Mouse (Mus musculus): ENCODE results near the gene Prkaca.
"Not testable (repeated sequence)": the region's sequence is repeated elsewhere in the genome, so short reads cannot be mapped to it uniquely, and the experiment has no call there.

Prkaca gene

DNA sequence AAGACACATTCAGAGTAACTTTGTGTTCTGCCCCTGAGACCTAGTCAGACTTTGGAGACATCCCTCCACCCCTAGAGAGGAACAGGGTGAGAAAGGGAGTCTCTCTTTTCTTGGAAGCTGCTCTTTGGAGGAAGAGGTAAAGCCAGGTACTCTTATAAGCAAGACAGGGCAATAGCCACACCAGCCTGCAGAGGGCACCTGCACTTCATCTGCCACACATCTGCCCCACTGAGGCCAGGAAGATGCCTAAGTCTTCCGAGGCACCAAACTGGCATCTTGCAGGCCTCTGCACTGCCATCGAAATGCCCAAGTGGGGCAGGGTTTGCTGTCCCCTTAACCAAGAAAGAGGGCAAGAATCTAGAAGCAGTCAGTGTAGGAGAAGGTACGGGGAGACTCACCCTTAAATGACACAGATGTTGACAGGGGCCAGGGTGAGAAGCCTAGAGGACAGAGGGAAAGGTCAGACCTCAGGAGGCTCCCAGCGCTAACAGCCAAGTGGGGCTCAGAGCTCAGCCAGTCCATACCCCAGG, 3.4 kb downstream of the Prkaca start:
- DNase-seq (ENCODE audit: low spot score in 2 of 2): no peak

DNA sequence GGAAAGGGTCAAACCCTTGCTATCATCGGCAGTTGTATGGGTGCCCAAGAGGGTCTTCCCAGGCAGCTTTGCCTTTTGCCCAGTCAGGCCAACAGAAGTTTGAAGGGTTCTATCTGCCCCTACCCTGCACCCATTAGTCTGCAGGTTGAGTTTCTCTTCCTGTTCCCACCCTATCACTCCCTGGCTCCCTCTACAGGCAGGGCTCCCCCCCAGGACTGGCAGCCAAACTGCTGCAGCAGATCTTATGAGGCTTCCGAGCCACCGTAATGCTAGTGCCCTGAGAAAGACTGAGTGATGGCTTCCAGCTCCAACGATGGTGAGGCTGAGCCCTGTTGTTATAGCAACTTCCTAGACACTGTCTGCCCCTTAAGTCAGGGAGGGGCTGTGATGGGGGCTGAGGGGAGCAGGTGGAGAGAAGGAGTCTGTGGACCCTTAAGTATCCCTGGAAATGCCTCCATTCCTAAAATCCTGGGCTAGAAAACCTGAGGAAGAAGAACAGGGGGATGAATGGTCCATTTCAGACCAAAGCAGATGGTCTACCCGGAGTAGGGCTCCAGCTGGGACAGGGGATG, 4.1 kb downstream of the Prkaca start:
- DNase-seq (ENCODE audit: low spot score in 2 of 2): no peak

DNA sequence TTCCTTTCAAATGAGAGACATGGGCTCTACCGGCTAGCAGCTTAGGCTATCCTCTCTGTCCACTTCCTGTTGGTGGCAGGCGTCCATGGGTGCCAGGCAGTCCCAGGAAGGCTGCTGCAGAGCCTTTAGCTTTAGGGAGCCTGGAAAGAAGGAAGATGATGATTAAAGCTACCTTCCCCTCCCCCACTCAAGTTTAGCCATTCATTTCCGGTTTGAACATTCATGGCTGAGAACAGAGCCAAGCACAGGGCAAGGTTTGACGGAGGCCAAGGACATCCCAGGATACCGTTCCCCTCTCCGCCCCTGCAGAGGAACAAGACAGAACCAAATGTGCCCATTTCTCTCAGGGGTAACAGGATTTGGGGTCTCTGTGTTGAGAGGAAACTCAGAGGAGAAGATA, 4.9 kb downstream of the Prkaca start:
- no peak for DNase-seq (ENCODE audit: low spot score in 2 of 2)

DNA sequence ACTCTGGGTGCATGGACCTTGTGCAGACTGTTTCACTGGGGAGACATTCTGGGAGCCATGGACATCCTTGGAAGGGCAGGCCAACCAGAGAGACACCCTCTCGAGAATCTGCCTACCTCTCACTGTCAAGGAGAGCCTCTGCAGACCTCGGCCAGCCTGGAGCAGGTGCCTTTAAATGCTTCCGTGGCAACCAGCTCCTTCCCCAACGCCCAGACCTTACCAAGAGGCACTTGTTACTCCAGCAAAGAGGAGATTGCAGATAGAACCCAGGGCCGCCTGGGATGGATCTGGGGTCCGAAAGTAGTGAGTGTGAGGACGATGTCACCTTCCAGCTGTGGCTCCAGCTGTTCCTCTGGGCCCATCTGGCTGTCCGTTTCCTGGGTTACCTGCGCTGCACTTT, 5.4 kb downstream of the Prkaca start:
- DNase-seq (ENCODE audit: low spot score in 2 of 2): no peak

DNA sequence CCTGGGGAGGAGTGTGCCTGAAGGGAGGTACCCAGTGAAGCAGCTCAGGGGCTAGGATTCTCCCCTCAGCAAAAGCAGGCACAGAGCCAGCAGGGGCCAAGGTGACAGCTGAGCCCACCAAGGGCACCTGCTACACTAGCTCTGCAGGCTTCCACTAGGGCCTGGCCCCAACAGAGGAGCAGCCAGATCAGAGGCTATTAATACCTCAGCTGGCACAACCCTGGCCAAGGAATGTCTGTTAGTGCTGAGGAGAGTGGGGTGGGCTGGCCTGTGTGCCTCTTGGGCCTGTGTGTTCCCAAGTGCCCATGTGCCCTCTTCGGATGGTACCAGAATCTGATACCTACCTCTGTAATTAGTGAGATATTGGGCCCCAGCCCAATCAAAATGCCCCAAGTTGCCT, 7.5 kb downstream of the Prkaca start:
- no peak for DNase-seq (ENCODE audit: low spot score in 2 of 2)

DNA sequence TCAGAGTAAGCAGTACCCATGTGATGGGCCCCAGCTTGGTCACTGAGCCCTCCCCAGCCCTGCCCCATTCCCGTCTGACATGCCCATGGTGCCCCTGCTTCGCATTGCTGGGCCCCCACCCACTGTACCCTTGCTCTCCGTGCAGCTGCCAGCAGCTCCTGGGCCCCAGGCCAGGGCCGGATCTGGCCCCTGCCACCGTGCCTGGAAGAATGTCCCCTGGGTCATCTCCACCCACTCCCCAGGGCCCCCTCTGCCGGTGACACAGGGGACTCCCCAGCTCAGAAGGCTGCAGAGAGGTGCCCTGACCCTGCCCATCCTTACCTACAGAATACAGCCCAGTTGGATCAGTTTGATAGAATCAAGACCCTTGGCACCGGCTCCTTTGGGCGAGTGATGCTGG, 8.1 kb downstream of the Prkaca start:
- DNase-seq (ENCODE audit: low spot score in 2 of 2): no peak

DNA sequence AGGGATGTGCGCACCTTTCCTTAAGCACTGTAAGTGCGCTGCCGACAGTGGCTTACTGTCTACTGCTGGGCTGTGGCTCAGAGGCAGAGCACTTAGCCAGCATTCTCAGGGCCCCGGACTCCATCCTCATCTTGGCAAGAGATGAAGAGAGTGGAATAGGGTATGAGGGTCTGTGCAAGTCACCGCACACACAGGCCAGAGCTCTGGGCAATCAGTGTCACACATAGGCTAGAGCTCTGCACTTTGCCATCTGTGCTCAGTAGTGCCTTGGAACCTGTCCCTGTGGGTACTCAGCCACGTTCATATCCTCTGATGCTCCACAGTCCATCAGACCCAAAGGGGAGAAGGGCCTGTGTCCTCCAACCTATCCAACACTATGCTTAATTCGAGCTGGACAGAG, 8.7 kb downstream of the Prkaca start:
- DNase-seq (ENCODE audit: low spot score in 2 of 2): no peak

DNA sequence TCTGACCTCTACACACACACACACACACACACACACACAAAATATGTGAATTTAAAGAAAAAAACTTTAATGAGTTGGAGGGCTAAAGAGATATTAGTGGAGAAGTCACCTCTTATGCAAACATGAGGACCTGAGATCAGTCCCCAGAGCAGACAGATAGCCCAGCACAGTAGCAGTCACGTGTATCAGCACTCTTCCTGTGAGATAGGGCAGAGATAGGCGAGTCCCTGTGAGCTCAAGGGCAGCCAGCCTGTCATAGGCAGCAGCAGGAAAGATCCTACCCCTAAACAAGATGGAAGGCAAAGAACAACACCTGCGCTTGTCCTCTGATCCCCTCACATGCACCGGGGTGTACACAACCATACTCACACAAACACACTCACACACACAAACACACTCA, 9.7 kb downstream of the Prkaca start:
- no peak for DNase-seq (ENCODE audit: low spot score in 2 of 2)

DNA sequence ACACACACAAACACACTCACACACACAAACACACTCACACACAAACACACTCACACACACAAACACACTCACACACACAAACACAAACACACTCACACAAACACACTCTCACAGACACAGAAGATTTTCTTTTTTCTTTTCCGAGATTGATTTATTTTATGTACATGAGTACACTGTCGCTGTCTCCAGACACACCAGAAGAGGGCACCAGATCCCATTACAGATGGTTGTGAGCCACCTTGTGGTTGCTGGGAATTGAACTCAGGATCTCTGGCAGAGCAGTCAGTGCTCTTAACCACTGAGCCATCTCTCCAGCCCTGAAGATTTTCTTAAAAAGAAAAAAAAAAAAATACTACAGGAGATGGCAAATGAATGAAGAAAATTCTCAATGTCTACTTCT, 10.4 kb downstream of the Prkaca start:
- DNase-seq (ENCODE audit: low spot score in 2 of 2): not testable (repeated sequence)

DNA sequence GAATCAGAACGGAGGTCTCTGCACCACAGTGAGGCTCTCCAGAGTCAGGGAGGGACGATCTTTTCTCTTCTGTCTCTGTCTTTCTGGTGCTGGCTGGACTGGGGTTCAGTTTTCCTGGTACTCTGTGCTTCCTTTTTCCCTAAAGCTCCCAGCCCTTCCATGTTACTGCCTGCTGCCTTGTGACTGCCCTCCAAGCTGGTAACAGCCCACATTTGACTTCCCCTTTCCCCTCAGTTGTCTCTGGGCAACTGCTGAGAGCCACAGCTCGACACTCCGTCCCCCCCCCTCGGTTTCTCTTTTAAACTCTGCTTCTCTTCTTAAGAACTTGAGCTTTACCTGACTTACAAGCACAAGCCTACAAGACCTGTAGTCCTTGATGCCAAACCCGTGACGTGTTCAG, 16.4 kb downstream of the Prkaca start:
- DNase-seq (ENCODE audit: low spot score in 2 of 2): no peak

DNA sequence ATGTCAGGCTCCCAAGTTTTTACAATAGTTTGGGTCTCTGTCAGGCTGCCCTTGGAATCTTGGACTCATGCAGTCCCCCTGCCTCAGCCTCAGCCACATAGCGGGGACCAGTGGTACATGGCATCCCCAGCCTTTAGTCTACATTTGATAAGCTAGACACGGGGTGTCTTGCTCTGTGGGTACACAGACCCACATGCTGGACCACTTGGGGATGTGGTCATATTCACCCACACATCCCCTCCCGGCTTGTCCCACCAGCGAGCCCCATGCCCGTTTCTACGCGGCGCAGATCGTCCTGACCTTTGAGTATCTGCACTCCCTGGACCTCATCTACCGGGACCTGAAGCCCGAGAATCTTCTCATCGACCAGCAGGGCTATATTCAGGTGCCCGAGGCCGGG, 17.4 kb downstream of the Prkaca start:
- no peak for DNase-seq (ENCODE audit: low spot score in 2 of 2)

DNA sequence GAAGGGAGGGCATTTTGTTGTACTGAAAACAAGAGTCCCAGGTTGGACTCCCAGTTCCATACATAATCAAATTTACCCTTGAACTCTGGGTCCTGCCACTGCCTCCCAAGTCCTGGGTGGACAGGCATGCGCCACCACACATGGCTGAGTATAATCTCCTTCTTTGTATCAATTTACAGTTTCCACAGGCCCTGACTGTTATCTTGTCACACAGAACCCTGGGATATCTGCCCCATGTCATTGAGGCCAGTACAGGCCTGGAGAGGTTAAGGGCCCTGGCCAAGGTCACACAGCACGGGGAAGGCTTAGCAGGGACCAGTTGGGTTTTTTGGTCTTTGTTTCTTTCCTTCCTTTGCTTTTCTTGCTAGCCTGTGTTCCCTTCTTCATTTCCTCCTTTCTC, 19.7 kb downstream of the Prkaca start:
- no peak for DNase-seq (ENCODE audit: low spot score in 2 of 2)

DNA sequence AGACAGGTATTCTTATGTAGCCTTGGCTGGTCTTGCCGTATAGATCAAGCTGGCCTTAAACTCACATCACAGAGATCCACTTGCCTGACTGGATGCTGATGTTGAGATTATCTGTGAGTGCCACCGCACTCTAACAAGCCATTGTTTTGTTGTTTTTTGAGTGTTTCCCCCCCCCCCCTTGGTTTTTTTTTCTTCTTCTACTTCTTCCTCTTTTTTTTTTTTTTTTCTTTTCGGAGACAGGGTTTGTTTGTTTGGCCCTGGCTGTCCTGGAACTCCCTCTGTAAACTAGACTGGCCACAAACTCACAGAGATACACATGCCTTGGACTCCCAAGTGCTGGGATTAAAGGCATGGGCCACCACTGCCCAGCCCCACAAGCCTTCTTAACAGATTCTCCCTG, 21.2 kb downstream of the Prkaca start:
- no peak for DNase-seq (ENCODE audit: low spot score in 2 of 2)

DNA sequence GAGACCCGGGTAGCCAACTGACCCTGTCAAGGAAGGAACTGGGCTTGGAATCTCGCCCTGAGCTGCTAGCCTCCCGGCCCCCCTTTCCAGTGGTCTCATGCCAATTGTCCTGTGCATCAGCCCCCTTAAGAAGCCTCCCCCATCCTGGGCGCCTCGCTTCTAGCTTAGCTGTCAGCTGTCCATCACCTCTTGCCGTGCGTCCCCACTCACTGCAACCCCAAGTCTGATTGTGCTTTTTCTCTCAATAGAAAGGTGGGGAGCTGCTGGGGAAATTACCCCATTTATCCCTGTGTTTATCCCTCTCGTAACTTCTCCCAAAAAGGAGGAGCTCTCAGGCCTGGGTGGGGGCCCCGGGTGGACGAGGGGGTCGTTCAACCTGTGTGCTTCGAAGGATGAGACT, 23.2 kb downstream of the Prkaca start:
- no peak for DNase-seq (ENCODE audit: low spot score in 2 of 2)

DNA sequence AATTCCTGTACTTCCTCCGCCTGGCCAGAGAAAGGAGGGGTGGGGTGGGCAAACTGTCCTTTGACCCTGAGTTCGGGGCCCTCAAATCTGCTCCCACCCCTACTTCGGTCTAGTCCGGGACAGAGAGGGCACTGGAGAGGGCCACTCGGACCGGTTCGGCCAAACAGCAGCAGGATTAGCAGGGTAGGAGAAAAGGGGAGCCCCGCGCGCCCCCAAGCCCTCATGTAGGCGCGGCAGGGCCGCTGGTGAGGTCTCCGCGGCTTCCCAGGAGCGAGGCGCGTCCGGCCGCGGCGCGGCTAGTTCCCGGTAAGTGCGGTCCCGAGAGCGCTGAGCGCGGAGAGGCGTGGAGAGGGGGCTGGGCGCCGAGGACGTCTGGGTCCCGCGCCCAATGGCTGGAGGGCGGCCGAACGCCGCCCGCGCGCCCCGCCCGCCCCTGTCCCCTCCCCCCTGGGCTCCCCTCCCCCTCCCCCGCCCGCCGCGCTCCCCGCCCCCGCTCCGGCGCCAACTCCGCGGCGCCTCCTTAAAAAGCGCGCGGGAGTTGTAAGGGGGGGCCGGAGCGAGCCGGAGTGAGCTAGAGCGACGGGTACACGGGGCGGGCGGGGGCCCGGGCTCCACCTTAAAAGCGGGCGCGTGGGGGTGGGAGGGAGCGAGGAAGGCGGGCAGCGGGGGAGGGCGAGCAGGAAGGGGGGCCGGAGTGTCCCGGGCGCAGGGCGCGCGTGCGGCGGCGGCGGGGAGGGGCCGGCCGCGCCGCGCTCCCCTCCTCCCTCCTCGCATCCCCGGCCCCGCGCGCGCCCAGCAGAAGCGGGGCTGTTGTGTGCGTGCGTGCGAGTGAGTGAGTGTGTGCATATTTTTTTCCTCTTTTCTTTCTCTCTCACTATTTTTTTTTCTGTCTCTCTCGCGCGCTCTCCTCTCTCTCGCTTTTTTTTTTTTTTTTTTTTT, 24.0 kb downstream of the Prkaca start:
- peak; percentile 68 to 82 for DNase-seq (ENCODE audit: low spot score in 2 of 2)

DNA sequence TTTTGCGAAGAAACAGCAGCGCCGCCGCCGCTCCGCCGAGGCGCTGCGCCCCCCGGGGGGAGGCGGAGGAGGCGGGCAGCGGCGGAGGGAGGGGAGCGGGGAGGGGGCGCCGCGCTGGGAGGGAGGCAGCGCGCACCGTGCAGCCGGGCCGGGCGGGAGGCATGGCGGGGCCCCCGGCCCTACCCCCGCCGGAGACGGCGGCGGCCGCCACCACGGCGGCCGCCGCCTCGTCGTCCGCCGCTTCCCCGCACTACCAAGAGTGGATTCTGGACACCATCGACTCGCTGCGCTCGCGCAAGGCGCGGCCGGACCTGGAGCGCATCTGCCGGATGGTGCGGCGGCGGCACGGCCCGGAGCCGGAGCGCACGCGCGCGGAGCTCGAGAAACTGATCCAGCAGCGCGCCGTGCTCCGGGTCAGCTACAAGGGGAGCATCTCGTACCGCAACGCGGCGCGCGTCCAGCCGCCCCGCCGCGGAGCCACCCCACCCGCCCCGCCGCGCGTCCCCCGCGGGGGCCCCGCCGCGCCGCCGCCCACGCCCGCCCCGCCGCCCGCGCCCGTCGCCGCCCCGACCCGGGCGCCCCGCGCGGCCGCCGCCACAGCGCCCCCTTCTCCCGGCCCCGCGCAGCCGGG, 24.8 kb downstream of the Prkaca start, which contains the start of gene Samd1:
Gene Samd1 (plus strand): TSS at position 162 of the 631 bp plus-strand sequence.
- DNase-seq (ENCODE audit: low spot score in 2 of 2): peak; percentile 54 to 59

DNA sequence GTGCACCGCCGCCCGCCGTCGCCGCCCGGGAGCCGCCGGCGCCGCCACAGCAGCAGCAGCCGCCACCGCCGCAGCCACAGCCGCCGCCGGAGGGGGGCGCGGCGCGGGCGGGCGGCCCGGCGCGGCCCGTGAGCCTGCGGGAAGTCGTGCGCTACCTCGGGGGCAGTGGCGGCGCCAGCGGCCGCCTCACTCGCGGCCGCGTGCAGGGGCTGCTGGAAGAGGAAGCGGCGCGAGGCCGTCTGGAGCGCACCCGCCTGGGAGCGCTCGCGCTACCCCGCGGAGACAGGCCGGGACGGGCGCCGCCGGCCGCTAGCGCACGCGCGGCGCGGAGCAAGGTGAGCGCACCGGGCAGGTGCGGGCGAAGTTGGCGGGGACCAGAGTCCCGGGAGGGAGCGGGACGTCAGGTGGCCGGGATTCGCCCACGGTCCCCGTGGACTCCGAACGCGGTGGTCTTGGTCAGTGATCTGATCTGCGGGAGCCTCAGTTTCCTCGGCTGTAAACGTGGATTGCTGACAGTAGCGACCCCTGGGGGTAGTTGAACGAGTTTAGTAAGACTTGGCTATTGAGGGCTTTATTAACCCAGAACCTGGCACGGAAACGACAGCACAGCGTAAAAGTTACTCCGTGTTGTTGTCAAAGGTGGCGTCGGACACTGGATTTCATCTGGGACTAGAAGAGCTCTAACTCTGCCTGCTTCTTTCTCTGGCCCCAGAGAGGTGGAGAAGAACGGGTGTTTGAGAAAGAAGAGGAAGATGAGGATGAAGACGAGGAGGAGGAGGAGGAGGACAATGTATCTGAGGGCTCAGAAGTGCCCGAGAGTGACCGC, 25.7 kb downstream of the Prkaca start:
- peak in 1 of 2 experiments; percentile 57 for DNase-seq (ENCODE audit: low spot score in 2 of 2)

DNA sequence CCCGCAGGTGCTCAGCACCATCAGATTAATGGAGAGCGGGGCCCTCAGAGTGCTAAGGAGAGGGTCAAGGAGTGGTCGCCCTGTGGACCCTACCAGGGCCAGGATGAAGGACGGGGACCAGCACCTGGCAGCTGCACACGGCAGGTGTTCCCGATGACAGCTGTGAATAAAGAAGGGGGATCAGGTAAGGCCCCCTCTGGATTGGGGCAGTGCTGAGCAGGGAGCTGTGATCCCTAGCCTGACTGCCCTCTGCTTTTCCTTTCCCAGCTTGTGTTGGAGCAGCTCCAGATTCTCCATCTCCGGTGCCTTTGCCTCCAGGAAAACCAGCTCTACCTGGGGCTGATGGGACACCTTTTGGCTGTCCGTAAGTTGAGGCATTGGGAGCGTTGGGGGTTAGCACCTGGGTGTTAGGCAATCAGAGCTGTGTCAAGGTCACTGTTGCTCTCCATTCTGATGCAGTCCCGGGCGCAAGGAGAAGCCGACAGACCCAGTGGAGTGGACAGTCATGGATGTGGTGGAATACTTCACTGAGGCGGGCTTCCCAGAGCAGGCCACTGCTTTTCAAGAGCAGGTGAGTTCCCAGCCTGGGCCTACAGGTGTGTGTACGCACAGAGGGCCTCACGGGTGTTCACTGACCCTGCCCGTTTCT, 26.4 kb downstream of the Prkaca start:
- no peak for DNase-seq (ENCODE audit: low spot score in 2 of 2)

DNA sequence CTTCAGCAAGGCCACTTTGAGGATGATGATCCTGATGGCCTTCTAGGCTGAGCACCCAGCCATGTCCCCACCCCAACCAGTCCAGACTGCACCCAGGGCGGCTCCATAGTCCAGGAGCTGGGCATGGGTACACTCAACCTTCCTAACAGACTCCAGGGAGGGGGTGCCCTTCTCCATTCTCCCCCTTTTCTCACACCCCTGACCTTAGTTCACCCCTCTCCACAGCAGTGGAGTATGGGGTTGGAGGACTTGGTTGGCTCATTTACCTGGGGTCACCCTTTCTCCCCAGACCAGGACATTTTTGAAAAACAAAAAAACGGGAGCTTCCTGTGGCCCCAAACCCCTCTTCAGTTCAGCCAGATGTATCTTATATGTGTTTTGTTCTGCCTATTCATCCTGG, 27.0 kb downstream of the Prkaca start:
- DNase-seq (ENCODE audit: low spot score in 2 of 2): no peak

DNA sequence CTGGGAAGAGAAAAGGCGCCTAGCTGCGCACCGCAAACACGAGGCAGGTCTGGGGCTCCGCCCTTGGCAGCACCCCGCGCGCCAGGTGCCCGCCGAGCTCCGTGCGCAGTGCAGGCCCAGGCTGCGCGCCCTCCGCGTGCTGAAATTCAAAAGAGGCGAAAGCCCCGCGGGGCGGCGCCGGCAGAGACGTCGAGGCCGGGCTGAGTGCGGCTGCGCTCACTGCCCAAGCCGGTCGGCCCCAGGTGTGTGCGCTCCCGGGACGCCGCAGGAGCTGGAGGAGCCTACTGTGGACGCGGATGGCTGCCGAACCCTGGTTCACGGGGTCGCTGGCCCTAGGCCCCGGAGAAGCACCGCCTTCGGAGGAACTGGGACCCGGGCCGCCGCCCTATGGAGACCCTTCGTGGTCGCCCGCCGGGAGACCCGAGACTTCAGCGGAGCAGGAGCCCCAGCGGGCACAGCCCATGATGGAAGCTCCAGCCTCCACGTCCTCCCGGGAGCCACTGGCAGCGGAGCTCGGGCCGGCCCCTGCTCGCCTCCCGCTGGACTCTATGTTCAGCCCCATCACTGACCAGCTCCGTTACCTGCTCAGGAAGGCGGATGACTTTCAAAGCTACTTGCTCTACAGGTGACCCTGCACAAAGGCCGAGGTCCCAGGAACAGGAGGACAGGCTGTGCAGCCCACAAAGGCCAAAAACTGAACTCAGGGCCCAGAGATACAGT, 28.6 kb downstream of the Prkaca start, which contains the start of gene 1700067K01Rik:
Gene 1700067K01Rik (plus strand): TSS at position 222 of the 720 bp plus-strand sequence.
- DNase-seq (ENCODE audit: low spot score in 2 of 2): no peak
